Mouse (Mus musculus): ENCODE measurements around the gene Mrpl28. TPM values are rescaled to one million over a fixed set of nuclear protein-coding genes. Genes with fewer than 3 reads are reported as not detected.
A peak's percentile ranks its signal among the peaks of the same experiment; 100 is the strongest.
"Not testable (repeated sequence)": the region's sequence is repeated elsewhere in the genome, so short reads cannot be mapped to it uniquely, and the experiment has no call there.

Gene Mrpl28
- polyA plus RNA-seq, 1 experiment from 2014 or later = 199 TPM

- Histone ChIP-seq H3K4me2 (peak within 1 kb of the TSS; percentile 84), H3K27me3 (replicated peaks) (no peaks in the 10 kb centered on the region), H3K36me3 (peaks cover 15% of the 10 kb centered on the region), H3K27ac (ENCODE audit: poor library complexity, severe bottlenecking) (peak within 1 kb of the TSS; percentile 93), H3K9me3 (replicated peaks) (no peaks in the 10 kb centered on the region), H3K4me3 (peak within 1 kb of the TSS; percentile 88), H3K4me1 (replicated peaks) (peaks cover 29% of the 10 kb centered on the region), H3K9ac (peak within 1 kb of the TSS; percentile 90)
- peak; percentile 97 for ATAC-seq (ENCODE audit: insufficient number of reproducible peaks, low FRiP score)
- WGBS = 1% methylated on average over 42 of the region's 42 CpGs
Observed at GRCm38 (mm10) chr17:26138239-26138836, 15.0 kb downstream of the Mrpl28 start, which contains the start of gene Axin1. Gene Axin1 (plus strand): TSS chr17:26138688.

- Histone ChIP-seq H3K27ac (ENCODE audit: poor library complexity, severe bottlenecking) (peak overlapping the region; percentile 93), H3K4me1 (replicated peaks) (peaks cover 29% of the 10 kb centered on the region), H3K4me3 (peak overlapping the region; percentile 88), H3K27me3 (replicated peaks) (no peaks in the 10 kb centered on the region), H3K4me2 (peak overlapping the region; percentile 84), H3K36me3 (peaks cover 17% of the 10 kb centered on the region), H3K9ac (peak overlapping the region; percentile 90), H3K9me3 (replicated peaks) (no peaks in the 10 kb centered on the region)
- ATAC-seq (ENCODE audit: insufficient number of reproducible peaks, low FRiP score) = peak; percentile 80
- under 1% methylated on average over 57 of the region's 58 CpGs for whole genome bisulfite sequencing
Observed at GRCm38 (mm10) chr17:26138901-26139381, 15.6 kb downstream of the Mrpl28 start.

GRCm38 (mm10) chr17:26142796-26143195 lies 19.5 kb downstream of the Mrpl28 start:
- no peaks in the 10 kb centered on the region for H3K9me3 ChIP-seq (replicated peaks)
- ATAC-seq (ENCODE audit: insufficient number of reproducible peaks, low FRiP score) = no peak
- H3K36me3 ChIP-seq = peaks cover 47% of the 10 kb centered on the region
- H3K4me3 ChIP-seq = no peak overlapping the region
- no peak overlapping the region for H3K27ac ChIP-seq (ENCODE audit: poor library complexity, severe bottlenecking)
- no peak overlapping the region for H3K9ac ChIP-seq
- WGBS = 86% methylated on average over 4 of the region's 4 CpGs
- H3K27me3 ChIP-seq (replicated peaks) = no peaks in the 10 kb centered on the region
- no peak overlapping the region for H3K4me2 ChIP-seq
- peaks cover 23% of the 10 kb centered on the region for H3K4me1 ChIP-seq (replicated peaks)

GRCm38 (mm10) chr17:26143386-26143785 lies 20.1 kb downstream of the Mrpl28 start:
- H3K36me3 ChIP-seq = peaks cover 53% of the 10 kb centered on the region
- no peaks in the 10 kb centered on the region for H3K27me3 ChIP-seq (replicated peaks)
- ATAC-seq (ENCODE audit: insufficient number of reproducible peaks, low FRiP score) = no peak
- H3K9me3 ChIP-seq (replicated peaks) = no peaks in the 10 kb centered on the region
- no peak overlapping the region for H3K4me2 ChIP-seq
- peaks cover 20% of the 10 kb centered on the region for H3K4me1 ChIP-seq (replicated peaks)
- no peak overlapping the region for H3K4me3 ChIP-seq
- no peak overlapping the region for H3K9ac ChIP-seq
- no peak overlapping the region for H3K27ac ChIP-seq (ENCODE audit: poor library complexity, severe bottlenecking)
- WGBS = 94% methylated on average over 5 of the region's 5 CpGs

- Histone ChIP-seq H3K36me3 (peaks cover 80% of the 10 kb centered on the region), H3K4me3 (no peak overlapping the region), H3K9me3 (replicated peaks) (0 out of 2 replicates have a peak, but pooled peaks cover 2% of the 10 kb centered on the region), H3K4me2 (no peak overlapping the region), H3K4me1 (replicated peaks) (no peaks in the 10 kb centered on the region), H3K27me3 (replicated peaks) (no peaks in the 10 kb centered on the region), H3K9ac (no peak overlapping the region), H3K27ac (ENCODE audit: poor library complexity, severe bottlenecking) (no peak overlapping the region)
- 76% methylated on average over 2 of the region's 2 CpGs for WGBS
- no peak for ATAC-seq (ENCODE audit: insufficient number of reproducible peaks, low FRiP score)
Observed at GRCm38 (mm10) chr17:26149056-26149455, 25.8 kb downstream of the Mrpl28 start.

- no peak overlapping the region for H3K4me2 ChIP-seq
- H3K27ac ChIP-seq (ENCODE audit: poor library complexity, severe bottlenecking) = no peak overlapping the region
- no peak overlapping the region for H3K4me3 ChIP-seq
- peaks cover 64% of the 10 kb centered on the region for H3K36me3 ChIP-seq
- 0 out of 2 replicates have a peak, but pooled peaks cover 2% of the 10 kb centered on the region for H3K9me3 ChIP-seq (replicated peaks)
- H3K27me3 ChIP-seq (replicated peaks) = no peaks in the 10 kb centered on the region
- 92% methylated on average over 2 of the region's 2 CpGs for WGBS
- no peaks in the 10 kb centered on the region for H3K4me1 ChIP-seq (replicated peaks)
- no peak overlapping the region for H3K9ac ChIP-seq
- no peak for ATAC-seq (ENCODE audit: insufficient number of reproducible peaks, low FRiP score)
Observed at GRCm38 (mm10) chr17:26151886-26152630, 28.8 kb downstream of the Mrpl28 start.

GRCm38 (mm10) chr17:26162736-26163135 lies 39.4 kb downstream of the Mrpl28 start:
- 89% methylated on average over 1 of the region's 1 CpGs for WGBS
- Histone ChIP-seq H3K4me3 (no peak overlapping the region), H3K4me2 (no peak overlapping the region), H3K36me3 (no peaks in the 10 kb centered on the region), H3K9ac (no peak overlapping the region), H3K27ac (ENCODE audit: poor library complexity, severe bottlenecking) (no peak overlapping the region), H3K9me3 (replicated peaks) (no peaks in the 10 kb centered on the region), H3K4me1 (replicated peaks) (peaks cover 4% of the 10 kb centered on the region), H3K27me3 (replicated peaks) (no peaks in the 10 kb centered on the region)
- no peak for ATAC-seq (ENCODE audit: insufficient number of reproducible peaks, low FRiP score)

- H3K27ac ChIP-seq (ENCODE audit: poor library complexity, severe bottlenecking) = no peak overlapping the region
- H3K9me3 ChIP-seq (replicated peaks) = no peaks in the 10 kb centered on the region
- no peak overlapping the region for H3K4me2 ChIP-seq
- WGBS = 85% methylated on average over 2 of the region's 2 CpGs
- 0 out of 2 replicates have a peak, but pooled peaks cover 2% of the 10 kb centered on the region for H3K36me3 ChIP-seq
- no peak overlapping the region for H3K4me3 ChIP-seq
- H3K27me3 ChIP-seq (replicated peaks) = no peaks in the 10 kb centered on the region
- no peak overlapping the region for H3K9ac ChIP-seq
- H3K4me1 ChIP-seq (replicated peaks) = no peaks in the 10 kb centered on the region; the same call in none of the 2 replicates
- no peak for ATAC-seq (ENCODE audit: insufficient number of reproducible peaks, low FRiP score)
Observed at GRCm38 (mm10) chr17:26168039-26168438, 44.7 kb downstream of the Mrpl28 start.

GRCm38 (mm10) chr17:26175248-26175647 lies 51.9 kb downstream of the Mrpl28 start:
- H3K36me3 ChIP-seq = peaks cover 37% of the 10 kb centered on the region
- 82% methylated on average over 2 of the region's 2 CpGs for WGBS
- not testable (repeated sequence) for ATAC-seq (ENCODE audit: insufficient number of reproducible peaks, low FRiP score)

More at GRCm38 (mm10) chr17:26175248-26175647, 51.9 kb downstream of the Mrpl28 start:
- H3K4me2 ChIP-seq; H3K4me1 ChIP-seq (replicated peaks); H3K9me3 ChIP-seq (replicated peaks); H3K27me3 ChIP-seq (replicated peaks); H3K4me3 ChIP-seq; H3K9ac ChIP-seq; H3K27ac ChIP-seq (ENCODE audit: poor library complexity, severe bottlenecking): not testable (repeated sequence)
